Mouse (Mus musculus): Measurements from ENCODE around the gene Bmp2.

Bmp2 gene

DNA sequence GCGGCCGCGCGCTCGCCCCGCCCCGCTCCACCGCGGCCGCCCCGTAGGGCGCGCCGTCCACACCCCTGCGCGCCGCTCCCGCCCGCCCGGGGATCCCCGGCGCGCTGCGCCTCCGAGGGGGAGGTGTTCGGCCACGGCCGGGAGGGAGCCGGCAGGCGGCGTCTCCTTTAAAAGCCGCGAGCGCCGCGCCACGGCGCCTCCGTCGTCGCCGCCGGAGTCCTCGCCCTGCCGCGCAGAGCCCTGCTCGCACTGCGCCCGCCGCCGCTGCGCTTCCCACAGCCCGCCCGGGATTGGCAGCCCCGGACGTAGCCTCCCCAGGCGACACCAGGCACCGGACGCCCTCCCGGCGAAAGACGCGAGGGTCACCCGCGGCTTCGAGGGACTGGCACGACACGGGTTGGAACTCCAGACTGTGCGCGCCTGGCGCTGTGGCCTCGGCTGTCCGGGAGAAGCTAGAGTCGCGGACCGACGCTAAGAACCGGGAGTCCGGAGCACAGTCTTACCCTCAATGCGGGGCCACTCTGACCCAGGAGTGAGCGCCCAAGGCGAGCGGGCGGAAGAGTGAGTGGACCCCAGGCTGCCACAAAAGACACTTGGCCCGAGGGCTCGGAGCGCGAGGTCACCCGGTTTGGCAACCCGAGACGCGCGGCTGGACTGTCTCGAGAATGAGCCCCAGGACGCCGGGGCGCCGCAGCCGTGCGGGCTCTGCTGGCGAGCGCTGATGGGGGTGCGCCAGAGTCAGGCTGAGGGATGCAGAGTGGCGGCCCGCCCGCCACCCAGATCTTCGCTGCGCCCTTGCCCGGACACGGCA lies at the start of gene Bmp2:
TSS of gene Bmp2 (plus strand) at position 129 of the 811 bp plus-strand sequence.
- DNase-seq (ENCODE audit: low read depth, low spot score) = peak; percentile 78

- no peak for DNase-seq (ENCODE audit: low read depth, low spot score)
These were observed 46.3 kb upstream of the Bmp2 start for GRCm38 (mm10) chr2:133505678-133506077.

- no peak for DNase-seq (ENCODE audit: low read depth, low spot score)
These were observed 44.9 kb upstream of the Bmp2 start for GRCm38 (mm10) chr2:133507045-133507444.

GRCm38 (mm10) chr2:133509141-133509540 lies 42.8 kb upstream of the Bmp2 start:
- no peak for DNase-seq (ENCODE audit: low read depth, low spot score)

- DNase-seq (ENCODE audit: low read depth, low spot score) = no peak
These were observed 40.8 kb upstream of the Bmp2 start for GRCm38 (mm10) chr2:133511011-133511779.

DNA sequence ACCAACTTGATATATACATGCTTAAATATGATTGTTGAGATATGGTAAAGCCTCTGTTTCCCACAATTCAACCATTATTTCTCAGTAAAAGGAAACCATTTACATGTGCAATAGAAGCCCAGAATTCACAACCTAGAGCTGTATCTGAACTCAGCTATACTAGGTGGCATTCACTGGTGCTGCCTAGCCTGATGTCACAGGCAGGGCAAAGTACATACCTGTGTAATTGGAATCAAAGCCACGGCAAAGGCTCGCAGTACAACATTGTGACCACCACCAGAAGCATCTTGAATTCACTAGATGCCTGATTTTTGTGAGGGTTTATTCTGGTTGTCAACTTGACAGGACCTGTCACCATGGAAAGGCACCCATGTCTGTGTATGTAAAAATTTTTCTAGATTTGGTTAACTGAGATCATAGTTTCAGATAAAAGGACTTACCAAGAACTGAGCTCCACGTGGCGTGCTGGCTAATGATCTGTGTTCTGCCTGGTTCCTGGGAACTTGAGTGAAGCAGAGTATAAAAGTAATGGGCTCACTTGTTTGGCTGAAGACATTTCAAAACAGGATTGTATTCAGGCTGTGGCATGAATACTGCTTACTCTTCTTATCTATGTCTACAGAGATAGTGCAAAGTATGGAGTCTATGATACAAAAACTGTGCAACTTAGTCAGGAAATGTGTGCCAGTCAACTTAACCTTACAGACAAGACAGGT lies 35.5 kb upstream of the Bmp2 start:
- no peak for DNase-seq (ENCODE audit: low read depth, low spot score)

GRCm38 (mm10) chr2:133517867-133518266 lies 34.1 kb upstream of the Bmp2 start:
- DNase-seq (ENCODE audit: low read depth, low spot score) = no peak

DNA sequence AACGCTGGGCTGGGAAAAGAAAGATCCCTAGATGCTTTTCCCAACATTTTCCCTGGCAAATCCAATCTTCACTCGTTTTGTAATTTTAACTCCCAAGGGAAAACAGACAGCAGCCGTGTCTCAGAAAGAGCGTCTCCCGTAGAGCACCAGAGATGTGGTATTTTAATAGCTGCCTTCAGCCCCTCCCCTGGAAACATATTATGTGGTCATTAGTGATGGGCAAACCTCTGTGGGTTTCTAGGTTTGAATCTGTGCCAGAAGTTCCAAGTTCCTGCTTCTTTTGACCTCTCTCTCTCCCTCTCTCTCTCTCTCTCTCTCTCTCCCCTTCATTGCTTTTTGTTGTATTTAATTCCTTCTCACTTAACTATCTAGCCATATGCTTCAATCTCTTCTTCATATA lies 30.8 kb upstream of the Bmp2 start:
- no peak for DNase-seq (ENCODE audit: low read depth, low spot score)

- no peak for DNase-seq (ENCODE audit: low read depth, low spot score)
These were observed 29.8 kb upstream of the Bmp2 start for GRCm38 (mm10) chr2:133522121-133522520.

DNA sequence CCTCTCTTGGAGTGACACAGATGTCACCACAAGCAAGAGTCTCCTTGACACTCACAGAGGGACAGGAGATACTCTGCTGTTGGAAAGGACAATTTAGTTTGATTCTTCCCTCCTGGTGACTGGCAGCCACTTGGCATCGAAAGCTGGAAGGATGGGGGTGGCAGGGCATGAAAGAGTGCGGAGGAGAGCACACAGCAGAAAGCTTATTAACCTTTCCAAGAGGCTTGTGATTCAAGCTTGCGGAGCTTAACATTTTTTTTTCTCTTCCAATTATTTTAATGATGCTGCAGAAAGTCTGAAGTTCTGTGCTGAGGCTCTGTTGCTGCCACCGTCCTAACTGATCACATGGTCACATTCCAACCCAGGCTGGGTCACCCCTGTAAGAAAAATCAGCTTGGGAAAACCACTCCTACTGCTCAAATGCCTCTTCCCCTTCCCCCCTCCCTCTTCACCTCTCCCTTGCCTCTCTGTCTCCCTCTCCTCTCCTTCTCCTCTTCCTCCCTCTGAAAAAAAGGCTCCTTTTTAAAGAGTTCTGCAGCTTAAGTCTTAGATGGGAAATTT lies 26.3 kb upstream of the Bmp2 start:
- DNase-seq (ENCODE audit: low read depth, low spot score) = no peak

- DNase-seq (ENCODE audit: low read depth, low spot score) = no peak
These were observed 22.6 kb upstream of the Bmp2 start for GRCm38 (mm10) chr2:133529396-133529795.

DNA sequence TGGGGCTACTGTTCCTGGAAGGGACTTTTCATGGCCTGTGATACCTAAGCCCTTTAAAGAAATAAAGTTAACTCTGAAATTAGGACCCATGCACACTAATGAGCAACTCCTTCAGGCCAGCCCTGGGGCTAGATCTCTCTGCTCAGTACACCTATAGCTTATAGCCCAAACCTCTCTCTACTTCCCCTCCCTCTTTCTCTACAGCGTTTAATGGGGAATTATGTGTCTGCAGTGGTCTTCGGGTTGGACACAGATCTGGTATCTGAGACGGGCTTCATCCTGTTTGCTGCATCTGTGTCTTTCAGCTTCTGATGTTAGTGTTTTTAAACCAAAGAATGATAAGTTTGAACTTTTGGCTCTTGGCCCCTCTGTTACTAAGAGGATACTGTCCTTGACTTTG lies 18.9 kb upstream of the Bmp2 start:
- no peak for DNase-seq (ENCODE audit: low read depth, low spot score)

- DNase-seq (ENCODE audit: low read depth, low spot score) = no peak
These were observed 16.5 kb upstream of the Bmp2 start for GRCm38 (mm10) chr2:133535481-133535880.

- no peak for DNase-seq (ENCODE audit: low read depth, low spot score)
These were observed 15.1 kb upstream of the Bmp2 start for GRCm38 (mm10) chr2:133536812-133537211.

GRCm38 (mm10) chr2:133540702-133541101 lies 11.3 kb upstream of the Bmp2 start:
- no peak for DNase-seq (ENCODE audit: low read depth, low spot score)

DNA sequence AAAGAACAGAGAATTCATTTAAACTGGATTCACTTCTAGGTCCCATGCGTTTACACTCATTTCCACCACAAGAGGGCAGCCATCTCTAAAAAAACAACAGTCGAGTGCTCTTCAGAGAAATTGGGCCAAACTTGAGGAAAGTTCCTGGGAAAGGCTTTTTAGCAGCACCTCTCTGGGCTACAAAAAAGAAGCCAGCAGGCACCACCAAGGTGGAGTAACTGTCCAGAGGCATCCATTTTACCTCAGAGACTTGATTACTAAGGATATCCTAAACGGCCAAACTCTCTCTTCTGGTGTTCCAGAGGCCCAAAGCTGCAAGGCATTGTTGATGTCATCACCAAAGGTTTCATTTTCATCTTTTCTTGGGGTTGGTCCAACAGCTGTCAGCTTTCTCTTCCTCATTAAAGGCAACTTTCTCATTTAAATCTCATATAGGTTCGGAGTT lies 1.7 kb upstream of the Bmp2 start:
- DNase-seq (ENCODE audit: low read depth, low spot score) = peak; percentile 76

DNA sequence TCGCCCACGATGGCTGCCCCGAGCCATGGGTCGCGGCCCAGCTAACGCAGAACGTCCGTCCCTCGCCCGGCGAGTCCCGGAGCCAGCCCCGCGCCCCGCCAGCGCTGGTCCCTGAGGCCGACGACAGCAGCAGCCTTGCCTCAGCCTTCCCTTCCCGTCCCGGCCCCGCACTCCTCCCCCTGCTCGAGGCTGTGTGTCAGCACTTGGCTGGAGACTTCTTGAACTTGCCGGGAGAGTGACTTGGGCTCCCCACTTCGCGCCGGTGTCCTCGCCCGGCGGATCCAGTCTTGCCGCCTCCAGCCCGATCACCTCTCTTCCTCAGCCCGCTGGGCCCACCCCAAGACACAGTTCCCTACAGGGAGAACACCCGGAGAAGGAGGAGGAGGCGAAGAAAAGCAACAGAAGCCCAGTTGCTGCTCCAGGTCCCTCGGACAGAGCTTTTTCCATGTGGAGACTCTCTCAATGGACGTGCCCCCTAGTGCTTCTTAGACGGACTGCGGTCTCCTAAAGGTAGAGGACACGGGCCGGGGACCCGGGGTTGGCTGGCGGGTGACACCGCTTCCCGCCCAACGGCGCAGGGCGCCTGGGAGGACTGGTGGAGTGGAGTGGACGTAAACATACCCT lies 995 bp downstream of the Bmp2 start:
- DNase-seq (ENCODE audit: low read depth, low spot score) = peak; percentile 73

DNA sequence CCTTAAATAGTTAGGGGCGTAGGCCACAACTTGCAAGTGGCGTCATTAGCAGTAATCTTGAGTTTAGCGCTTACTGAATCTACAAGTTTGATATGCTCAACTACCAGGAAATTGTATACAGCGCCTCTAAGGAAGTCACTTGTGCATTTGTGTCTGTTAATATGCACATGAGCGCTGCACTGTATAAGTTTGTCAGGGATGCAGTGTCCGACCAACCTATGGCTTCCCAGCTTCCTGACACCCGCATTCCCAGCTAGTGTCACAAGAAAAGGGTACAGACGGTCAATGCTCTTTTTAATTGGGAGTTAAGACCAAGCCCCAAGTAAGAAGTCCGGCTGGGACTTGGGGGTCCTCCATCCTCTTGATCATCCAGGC lies 1.9 kb downstream of the Bmp2 start:
- peak; percentile 38 for DNase-seq (ENCODE audit: low read depth, low spot score)

- peak; percentile 80 for DNase-seq (ENCODE audit: low read depth, low spot score)
These were observed 2.5 kb downstream of the Bmp2 start for GRCm38 (mm10) chr2:133554286-133555021.

DNA sequence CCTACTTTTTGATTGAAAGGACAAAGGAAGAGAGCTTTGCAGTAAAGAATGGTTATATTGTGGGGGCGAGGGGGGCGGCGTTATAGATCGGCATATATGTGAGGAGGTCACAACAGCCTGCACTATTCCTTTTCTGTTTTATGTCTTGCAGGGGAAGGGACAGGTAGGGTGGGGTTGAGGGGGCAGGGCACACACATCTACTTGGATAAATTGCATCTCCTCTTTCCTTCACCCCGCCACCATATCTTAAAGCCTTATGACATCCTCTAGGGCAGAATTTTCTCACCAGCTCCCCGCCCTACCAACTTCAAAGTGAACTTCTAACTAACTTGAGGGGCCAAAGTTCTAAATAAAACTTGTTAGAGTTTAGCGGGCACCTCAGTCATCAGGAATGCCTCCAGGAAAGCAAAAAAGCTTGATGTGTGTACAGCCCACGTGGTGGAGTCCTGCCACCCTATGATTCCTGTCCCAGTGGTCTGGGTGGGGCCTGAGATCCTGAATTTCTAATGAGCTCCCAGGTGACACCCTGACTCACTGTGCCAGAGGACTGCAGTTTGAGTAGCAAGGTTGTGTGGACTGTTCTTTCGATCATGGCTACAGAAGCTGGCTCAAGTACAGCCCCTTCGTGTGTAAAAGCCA lies 12.4 kb downstream of the Bmp2 start:
- DNase-seq (ENCODE audit: low read depth, low spot score) = no peak
